Mouse (Mus musculus) MEL (cell line): ENCODE results near the gene Rpl36-ps4.

Experiments
- BHLHE40 ChIP-seq: IDR thresholded peaks from 2 replicates; pipeline ENCODE4 v1.6.1; 2012; ENCODE audit warnings: low read depth, mild to moderate bottlenecking, inconsistent platforms, low read length, improper control_type of control experiment, borderline replicate concordance
- CTCF ChIP-seq, 3 experiments: IDR thresholded peaks in 2 of 3; conservative IDR thresholded peaks in 1 of 3; 2 replicates each; pipeline ENCODE4 v1.5.1; 2011 to 2012; ENCODE audit warnings: low read length in 3 of 3, low read depth in 2 of 3, mild to moderate bottlenecking in 2 of 3, improper control_type of control experiment in 1 of 3, inconsistent platforms in 1 of 3, mixed read lengths in 1 of 3, moderate library complexity in 1 of 3; ENCODE audit not compliant: control insufficient read depth in 1 of 3, insufficient read depth in 1 of 3, poor library complexity in 1 of 3, severe bottlenecking in 1 of 3
- EP300 ChIP-seq, 2 experiments: IDR thresholded peaks; 2 replicates each; pipeline ENCODE4 v1.6.1; 2011; ENCODE audit warnings: improper control_type of control experiment in 2 of 2, low read length in 2 of 2, low read depth in 1 of 2, mild to moderate bottlenecking in 1 of 2
- GATA1 ChIP-seq: IDR thresholded peaks from 2 replicates; pipeline ENCODE4 v1.6.1; 2011; ENCODE audit warnings: low read depth, low read length, improper control_type of control experiment
- HCFC1 ChIP-seq: IDR thresholded peaks from 2 replicates; pipeline ENCODE4 v1.6.1; 2012; ENCODE audit warnings: low read depth, mild to moderate bottlenecking, inconsistent platforms, low read length, improper control_type of control experiment, moderate library complexity
- MEF2A ChIP-seq: IDR thresholded peaks from 2 replicates; pipeline ENCODE4 v1.6.1; 2014; ENCODE audit warnings: low read depth, mild to moderate bottlenecking, inconsistent platforms, low read length, improper control_type of control experiment; ENCODE audit not compliant: poor library complexity, insufficient replicate concordance, severe bottlenecking; ENCODE audit errors: extremely low read depth
- NRF1 ChIP-seq: IDR thresholded peaks from 2 replicates; pipeline ENCODE4 v1.6.1; 2014; ENCODE audit warnings: low read depth, mild to moderate bottlenecking, inconsistent platforms, low read length, improper control_type of control experiment, moderate library complexity; ENCODE audit not compliant: poor library complexity, insufficient read depth, severe bottlenecking
- POLR2A ChIP-seq, 2 experiments: IDR thresholded peaks; 2 replicates each; pipeline ENCODE4 v1.6.1; 2011 to 2012; ENCODE audit warnings: low read length in 2 of 2, mild to moderate bottlenecking in 2 of 2, control low read depth in 1 of 2, improper control_type of control experiment in 1 of 2, low read depth in 1 of 2, moderate library complexity in 1 of 2; ENCODE audit not compliant: control insufficient read depth in 1 of 2, insufficient read depth in 1 of 2, poor library complexity in 1 of 2
- POLR2AphosphoS2 ChIP-seq: IDR thresholded peaks from 2 replicates; pipeline ENCODE4 v1.6.1; 2011; ENCODE audit warnings: low read length, improper control_type of control experiment
- POLR2AphosphoS5 ChIP-seq: IDR thresholded peaks from 2 replicates; pipeline ENCODE4 v1.6.1; 2012; ENCODE audit warnings: low read depth, borderline replicate concordance, mild to moderate bottlenecking, inconsistent platforms, low read length, moderate library complexity, mixed read lengths
- RAD21 ChIP-seq: IDR thresholded peaks from 2 replicates; pipeline ENCODE4 v1.6.1; 2011; ENCODE audit warnings: mild to moderate bottlenecking, low read depth, low read length, improper control_type of control experiment
- TAL1 ChIP-seq: IDR thresholded peaks from 2 replicates; pipeline ENCODE4 v1.6.1; 2012; ENCODE audit warnings: mild to moderate bottlenecking, inconsistent platforms, low read length, moderate library complexity, mixed read lengths
- ZMIZ1 ChIP-seq: IDR thresholded peaks from 2 replicates; pipeline ENCODE4 v1.6.1; 2012; ENCODE audit warnings: low read depth, mild to moderate bottlenecking, inconsistent platforms, low read length, improper control_type of control experiment, moderate library complexity
- ZNF384 ChIP-seq: IDR thresholded peaks from 2 replicates; pipeline ENCODE4 v1.6.1; 2012; ENCODE audit warnings: low read depth, mild to moderate bottlenecking, inconsistent platforms, low read length, improper control_type of control experiment

DNA sequence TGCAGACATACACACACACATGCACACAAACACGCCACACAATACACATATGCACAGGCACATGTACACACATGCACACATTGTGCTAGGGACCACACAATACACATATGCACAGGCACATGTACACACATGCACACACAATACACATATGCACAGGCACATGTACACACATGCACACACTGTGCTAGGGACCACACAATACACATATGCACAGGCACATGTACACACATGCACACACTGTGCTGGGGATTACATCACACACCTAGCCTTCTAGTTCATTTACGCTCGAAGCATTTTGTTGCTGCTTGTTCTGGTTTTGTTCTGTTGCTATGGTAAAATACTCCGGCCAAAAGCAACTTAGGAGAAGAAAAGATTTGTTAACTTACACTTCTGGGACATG is 20.1 kb upstream of the Rpl36-ps4 start:
- TF ChIP-seq GATA1 (no peak), CTCF (IDR thresholded peaks at IDR 0.05 in 2 of 3, conservative IDR thresholded peaks at IDR 0.05 in 1 of 3; ENCODE audit: control insufficient read depth in 1 of 3, insufficient read depth in 1 of 3, low read depth in 2 of 3, low read length in 3 of 3, poor library complexity in 1 of 3, severe bottlenecking in 1 of 3) (no peak), ZMIZ1 (no peak), RAD21 (no peak), ZNF384 (no peak), HCFC1 (no peak), POLR2A (IDR thresholded peaks at IDR 0.05; ENCODE audit: control insufficient read depth in 1 of 2, insufficient read depth in 1 of 2, low read depth in 1 of 2, low read length in 2 of 2, poor library complexity in 1 of 2) (no peak), BHLHE40 (no peak), POLR2AphosphoS5 (no peak), NRF1 (no peak), MEF2A (no peak), TAL1 (no peak), EP300 (IDR thresholded peaks at IDR 0.05; ENCODE audit: low read depth in 1 of 2, low read length in 2 of 2) (no peak), POLR2AphosphoS2 (no peak)
